Mouse (Mus musculus) gastrocnemius, adult 2 months (tissue): Measurements from ENCODE around the gene Tbxas1. TPM values are rescaled to one million over a fixed set of nuclear protein-coding genes. Genes with fewer than 3 reads are reported as not detected.
A peak's percentile ranks its signal among the peaks of the same experiment; 100 is the strongest.

Source experiments
- DNase-seq: peaks from one replicate; pipeline ENCODE4 v3.0.0; 2022
- H3K27ac ChIP-seq: fragments of 200-600 bp; 2 replicates; pipeline ENCODE4 v1.8.1; 2022; ENCODE audit warnings: mild to moderate bottlenecking
- H3K4me3 ChIP-seq: fragments of 200-600 bp; 2 replicates; pipeline ENCODE4 v1.8.1; 2022; ENCODE audit warnings: mild to moderate bottlenecking, moderate library complexity
- CTCF ChIP-seq: fragments of 200-600 bp; IDR thresholded peaks from 2 replicates; pipeline ENCODE4 v1.8.1; 2022; ENCODE audit warnings: antibody characterized with exemption, mild to moderate bottlenecking, moderate library complexity
- intact Hi-C: fragments of 180-260 bp; cut with DNase I; formaldehyde crosslinking; loops from one replicate; pipeline ENCODE4 v1.15.1; 2025
- total RNA-seq, 2 experiments: library from RNA; stranded (reverse); gene quantifications; 2 replicates each; pipeline ENCODE4 v1.2.3; 2021

Gene Tbxas1
- total RNA-seq, 2 experiments from 2014 or later: 0.64 to 0.79 TPM

DNA sequence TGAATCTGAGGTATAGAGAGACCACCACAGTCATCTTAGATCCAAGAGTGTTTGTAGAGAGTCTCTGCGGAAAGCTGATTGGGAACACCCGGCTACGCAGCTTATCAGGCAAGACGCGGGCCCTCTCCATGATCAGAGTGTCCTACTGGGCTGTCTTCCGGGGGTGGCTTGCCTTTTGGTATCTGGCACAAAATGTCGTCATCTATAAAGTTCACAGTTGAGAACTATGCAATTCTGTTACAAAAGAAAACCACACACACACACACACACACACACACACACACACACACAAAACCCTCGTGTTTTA is 46.6 kb downstream of the Tbxas1 start:
- intact Hi-C loops: no loop called here
- Histone ChIP-seq H3K27ac (no peak overlapping the region), H3K4me3 (no peak overlapping the region)
- no peak for TF ChIP-seq CTCF
- DNase-seq: no peak

DNA sequence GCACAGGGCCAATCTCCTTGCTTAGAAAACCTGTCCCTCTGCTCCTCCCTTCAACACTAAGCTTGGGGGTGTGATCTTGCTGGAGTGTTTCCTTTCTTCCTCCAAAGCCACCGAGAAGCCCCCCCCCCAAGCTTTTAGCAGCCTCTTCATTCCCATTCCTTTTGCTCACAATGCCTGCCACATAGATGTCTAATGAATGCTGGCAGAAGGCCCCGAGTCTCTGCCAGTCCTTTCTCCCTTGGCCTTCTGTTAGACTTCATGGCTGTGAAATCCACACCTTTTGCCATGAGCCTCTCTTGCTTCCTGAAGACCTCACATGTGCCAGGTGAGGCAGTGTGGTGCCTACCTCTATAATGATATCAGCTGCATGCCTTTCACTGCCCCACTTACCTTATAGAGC is 47.3 kb downstream of the Tbxas1 start:
- DNase-seq: no peak
- intact Hi-C loops: no loop called here
- Histone ChIP-seq H3K27ac (no peak overlapping the region), H3K4me3 (no peak overlapping the region)
- TF ChIP-seq CTCF: no peak

DNA sequence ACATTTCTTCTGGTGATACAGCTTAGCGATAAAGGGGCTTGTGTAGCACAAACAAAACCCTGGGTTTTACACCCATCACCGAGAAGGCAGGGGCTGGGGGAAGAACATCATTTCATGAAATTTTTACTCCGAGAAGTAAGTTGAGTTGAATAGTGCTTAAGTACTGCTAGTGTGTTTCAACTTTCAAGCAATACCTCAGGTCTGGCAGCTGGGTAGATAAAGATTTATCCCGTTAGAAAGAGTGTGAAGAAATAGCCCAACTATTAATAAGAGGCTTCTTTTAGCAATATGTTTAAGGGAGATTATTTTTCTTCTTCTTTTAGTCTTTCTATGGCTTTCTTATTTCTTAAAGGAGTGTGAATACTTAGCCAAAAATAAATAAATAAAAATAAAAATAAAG is 48.2 kb downstream of the Tbxas1 start:
- Histone ChIP-seq H3K4me3 (no peak overlapping the region), H3K27ac (no peak overlapping the region)
- TF ChIP-seq CTCF: no peak
- intact Hi-C loops: no loop called here
- no peak for DNase-seq

DNA sequence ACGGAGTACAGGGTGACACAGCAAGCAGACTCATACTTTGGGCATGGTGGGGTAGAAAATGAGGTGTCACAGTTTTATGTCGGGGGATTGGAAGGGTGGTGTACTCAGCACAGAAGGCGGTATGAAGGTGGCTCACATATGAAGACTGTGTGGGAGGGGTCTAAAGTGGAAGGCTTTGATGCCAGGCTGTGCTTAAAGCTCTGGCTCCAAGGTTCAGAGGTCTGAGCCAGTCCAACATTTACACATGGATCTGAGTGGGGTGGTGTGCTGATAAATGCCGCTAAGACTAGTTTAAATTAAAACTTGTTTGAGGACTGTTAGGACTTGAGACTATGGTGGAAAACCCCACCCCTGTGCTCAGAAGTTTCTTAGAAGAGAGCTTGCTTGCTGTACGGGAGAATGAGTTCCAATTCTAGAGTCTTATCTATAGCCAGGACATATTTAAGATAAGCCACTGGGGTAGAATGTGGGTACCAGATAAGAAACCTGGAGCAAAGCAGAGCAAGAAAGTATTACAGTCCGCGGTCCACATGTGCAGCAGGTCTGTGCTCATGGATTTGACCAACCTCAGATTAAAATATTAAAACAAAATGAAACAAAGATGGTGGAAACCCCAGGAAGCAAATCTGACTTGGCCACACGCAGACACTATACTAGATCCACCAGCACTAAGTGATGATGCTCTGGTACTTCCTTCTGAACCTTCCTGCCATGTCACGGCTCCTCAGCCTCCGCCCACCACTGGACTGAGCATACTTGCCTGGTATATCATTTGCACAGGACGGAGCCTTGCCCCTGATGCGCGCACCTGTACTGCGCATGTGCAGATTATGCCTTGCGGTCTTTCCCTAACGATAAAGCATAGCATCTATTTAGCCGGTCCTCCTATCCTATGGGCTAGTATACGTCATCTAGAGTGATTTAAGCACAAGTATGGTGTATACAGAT is 48.9 kb downstream of the Tbxas1 start:
- no peak for TF ChIP-seq CTCF
- H3K27ac ChIP-seq: no peak overlapping the region
- no peak for DNase-seq
- no peak overlapping the region for H3K4me3 ChIP-seq
- intact Hi-C loops: no loop called here

DNA sequence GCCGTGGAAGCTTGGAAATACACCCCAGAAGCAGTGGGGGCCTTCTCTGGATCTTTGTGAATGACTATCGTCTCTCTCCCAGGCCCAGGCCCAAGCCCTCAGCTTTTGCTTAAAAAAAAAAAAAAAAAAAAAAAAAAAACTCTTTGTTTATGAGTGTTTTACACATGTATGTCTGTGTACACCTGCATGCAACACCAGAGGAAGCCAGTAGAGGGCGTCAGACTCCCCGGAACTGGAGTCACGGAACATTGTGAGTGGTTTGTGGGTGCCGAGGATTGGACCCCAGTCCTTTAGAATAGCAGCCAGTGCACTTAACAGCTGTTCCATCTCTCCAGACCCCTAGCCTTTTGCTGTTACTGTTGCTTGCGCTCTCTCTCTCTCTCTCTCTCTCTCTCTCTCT is 50.5 kb downstream of the Tbxas1 start:
- Histone ChIP-seq H3K4me3 (peak overlapping the region; percentile 58), H3K27ac (no peak overlapping the region)
- peak; percentile 60 for TF ChIP-seq CTCF
- intact Hi-C loops: loop anchor here (2.0 kb wide), 1 partner anchor 141 kb away; no protein-coding TSS in a partner anchor
- peak; percentile 46 for DNase-seq

DNA sequence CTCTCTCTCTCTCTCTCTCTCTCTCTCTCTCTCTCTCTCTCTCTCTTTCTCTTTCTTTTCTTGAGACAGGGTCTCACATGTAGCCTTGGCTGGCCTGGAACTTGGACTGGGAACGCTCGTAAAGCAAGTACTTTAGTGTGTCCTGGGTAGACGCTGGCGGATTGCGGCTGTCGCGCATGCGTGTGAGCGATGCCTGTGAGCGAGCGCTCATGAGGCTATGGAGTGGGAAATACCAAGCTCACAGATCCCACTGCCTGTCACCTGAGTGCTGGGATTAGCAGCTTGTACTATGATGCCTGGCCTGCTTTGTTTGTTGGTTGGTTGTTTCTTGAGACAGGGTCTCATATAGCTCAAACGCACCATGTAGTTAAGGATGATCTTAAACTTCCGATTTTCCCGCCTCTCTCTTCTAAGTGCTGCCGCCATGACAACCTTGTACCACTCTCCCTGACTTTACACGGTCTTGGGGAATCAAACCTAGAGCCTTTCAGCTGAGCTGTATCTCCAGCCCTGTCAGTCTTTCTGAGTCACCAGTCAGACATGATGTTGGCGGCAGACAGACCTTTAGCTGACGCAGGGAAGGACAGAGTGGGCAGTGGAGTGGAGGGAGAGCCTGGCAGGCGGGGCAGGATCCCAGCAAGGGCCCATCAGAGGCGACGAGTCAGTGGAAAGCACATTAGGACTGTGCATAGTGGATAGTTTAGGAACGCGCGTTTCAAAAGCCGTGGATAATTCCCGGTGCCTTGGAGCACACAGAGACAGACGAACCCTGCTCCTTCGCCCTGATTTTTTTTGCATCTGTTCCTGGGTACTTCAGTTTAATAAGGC is 51.1 kb downstream of the Tbxas1 start:
- intact Hi-C loops: loop anchor here (2.0 kb wide), 1 partner anchor 140 kb away; no protein-coding TSS in a partner anchor
- peak overlapping the region; percentile 35 for H3K27ac ChIP-seq
- TF ChIP-seq CTCF: no peak
- peak; percentile 46 for DNase-seq
- peak overlapping the region; percentile 58 for H3K4me3 ChIP-seq

DNA sequence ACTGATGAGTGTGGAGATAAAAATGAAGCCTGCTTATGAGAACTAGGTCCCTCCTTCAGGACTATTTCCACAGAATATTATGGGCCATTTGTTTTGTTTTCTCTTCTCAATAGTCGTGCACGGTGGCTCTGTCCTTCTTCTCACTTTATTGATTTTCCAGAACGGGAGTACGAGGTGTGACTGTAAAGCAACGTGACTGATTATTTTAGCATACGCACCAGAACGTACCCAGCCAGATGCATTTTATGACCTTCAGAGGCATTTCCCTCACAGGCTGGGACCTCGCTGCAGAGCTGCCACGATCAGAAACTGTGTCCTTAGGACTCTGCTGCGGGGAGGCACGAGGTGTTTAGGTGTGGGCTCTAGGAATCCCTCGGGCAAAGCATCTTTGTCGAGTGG is 51.8 kb downstream of the Tbxas1 start:
- no peak for DNase-seq
- H3K27ac ChIP-seq: peak overlapping the region; percentile 35
- intact Hi-C loops: loop anchor here (2.0 kb wide), 1 partner anchor 140 kb away; no protein-coding TSS in a partner anchor
- H3K4me3 ChIP-seq: peak overlapping the region; percentile 58
- no peak for TF ChIP-seq CTCF

DNA sequence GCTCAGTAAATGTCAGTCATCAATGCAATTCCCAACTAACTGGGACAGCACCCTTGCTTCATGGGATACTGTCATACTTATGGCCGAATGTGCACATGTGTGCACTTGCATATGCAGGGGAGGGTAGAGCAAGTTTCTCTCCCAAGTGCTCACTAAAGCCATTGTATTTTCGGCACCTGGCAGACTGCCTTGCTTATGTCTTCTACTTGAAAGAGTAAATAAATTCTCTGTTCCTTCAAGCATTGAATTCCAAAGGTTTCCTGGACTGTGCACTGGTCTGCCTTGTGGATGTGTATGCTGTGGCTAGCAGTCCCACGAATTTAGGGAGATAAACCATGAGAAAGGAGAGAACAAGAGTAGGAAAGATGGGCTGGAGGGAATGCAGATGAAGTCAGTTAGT is 53.3 kb downstream of the Tbxas1 start:
- intact Hi-C loops: no loop called here
- Histone ChIP-seq H3K4me3 (no peak overlapping the region), H3K27ac (no peak overlapping the region)
- DNase-seq: no peak
- TF ChIP-seq CTCF: no peak

DNA sequence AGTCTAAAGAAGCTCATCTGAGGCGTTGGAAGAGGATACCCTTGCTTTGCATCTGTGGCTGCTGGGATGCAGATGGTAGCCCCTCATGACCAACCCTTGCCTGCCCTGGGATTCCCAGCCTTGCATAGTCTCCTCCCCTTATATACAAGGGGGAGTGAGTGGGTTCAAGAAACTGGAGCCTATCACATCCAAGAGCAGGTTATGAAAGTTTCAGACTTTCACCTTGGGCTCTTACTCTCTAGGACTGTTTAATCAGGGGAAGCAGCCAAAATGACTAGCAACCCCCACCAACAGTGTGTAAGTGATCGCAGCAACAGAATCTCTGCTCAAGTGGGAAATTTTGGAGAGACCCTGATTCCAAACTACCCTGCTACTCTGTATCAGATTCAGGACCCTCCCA is 60.8 kb downstream of the Tbxas1 start:
- no peak for DNase-seq
- H3K4me3 ChIP-seq: no peak overlapping the region
- H3K27ac ChIP-seq: no peak overlapping the region
- no peak for TF ChIP-seq CTCF
- intact Hi-C loops: no loop called here

DNA sequence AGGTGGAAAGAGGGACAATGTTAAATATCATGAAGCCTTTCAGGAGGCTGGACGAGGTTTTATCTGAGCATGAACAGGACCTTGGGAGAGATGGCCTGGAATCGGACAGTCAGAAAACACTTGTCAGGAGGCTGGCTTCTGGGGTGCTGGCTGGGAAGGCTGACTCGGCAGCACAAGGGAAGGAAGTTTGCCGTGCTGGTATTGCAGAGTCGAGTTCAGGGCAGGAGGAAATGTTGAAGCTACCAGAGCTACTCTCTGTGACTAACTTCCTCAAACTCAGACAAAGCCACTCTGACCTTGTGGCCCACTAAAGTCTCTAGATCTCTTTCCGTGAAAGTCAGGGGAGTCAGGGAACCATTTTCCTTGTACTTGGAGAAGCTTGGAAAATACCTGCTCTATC is 63.2 kb downstream of the Tbxas1 start:
- no peak overlapping the region for H3K4me3 ChIP-seq
- TF ChIP-seq CTCF: no peak
- H3K27ac ChIP-seq: no peak overlapping the region
- no peak for DNase-seq
- intact Hi-C loops: no loop called here

DNA sequence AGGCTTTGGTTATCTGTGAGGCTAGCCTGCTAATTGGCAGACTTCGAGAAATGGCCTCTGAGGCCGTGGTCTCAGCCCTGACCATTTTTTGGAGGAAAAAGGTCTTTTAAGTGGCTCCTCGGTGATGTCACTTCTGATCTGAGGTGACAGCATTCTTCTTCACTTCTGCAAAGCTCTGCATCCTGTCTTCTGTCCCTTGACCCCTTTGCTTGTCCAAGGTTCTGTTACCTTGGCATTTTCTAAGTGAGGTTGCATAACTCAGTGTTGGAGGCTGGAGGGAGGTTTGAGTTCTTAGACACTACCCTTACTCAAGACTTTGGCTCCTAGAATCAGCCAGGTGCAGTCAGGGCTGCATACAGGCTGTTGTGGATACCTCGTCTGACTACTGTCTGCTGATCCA is 63.9 kb downstream of the Tbxas1 start:
- no peak for TF ChIP-seq CTCF
- Histone ChIP-seq H3K4me3 (no peak overlapping the region), H3K27ac (no peak overlapping the region)
- no peak for DNase-seq
- intact Hi-C loops: no loop called here

DNA sequence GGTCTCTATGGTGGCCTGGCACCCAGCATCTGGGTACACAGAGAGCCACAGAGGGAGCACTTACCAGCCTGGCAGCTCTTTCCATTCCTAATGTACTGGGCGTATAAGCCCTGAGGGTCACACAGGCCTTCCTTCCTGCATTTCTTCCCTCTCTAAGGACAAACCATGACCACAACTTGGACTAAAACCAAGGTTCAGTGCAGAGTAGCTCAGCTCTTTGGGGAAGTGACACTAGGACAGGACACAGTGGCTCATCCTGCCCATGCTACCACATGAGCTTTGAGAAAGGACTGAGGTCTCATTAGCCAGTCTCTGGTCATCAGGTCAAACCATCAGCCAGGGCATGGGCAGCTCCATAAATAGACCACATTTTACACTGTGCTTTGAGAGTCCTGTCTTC is 65.8 kb downstream of the Tbxas1 start:
- intact Hi-C loops: no loop called here
- TF ChIP-seq CTCF: no peak
- no peak for DNase-seq
- H3K27ac ChIP-seq: no peak overlapping the region
- H3K4me3 ChIP-seq: no peak overlapping the region

DNA sequence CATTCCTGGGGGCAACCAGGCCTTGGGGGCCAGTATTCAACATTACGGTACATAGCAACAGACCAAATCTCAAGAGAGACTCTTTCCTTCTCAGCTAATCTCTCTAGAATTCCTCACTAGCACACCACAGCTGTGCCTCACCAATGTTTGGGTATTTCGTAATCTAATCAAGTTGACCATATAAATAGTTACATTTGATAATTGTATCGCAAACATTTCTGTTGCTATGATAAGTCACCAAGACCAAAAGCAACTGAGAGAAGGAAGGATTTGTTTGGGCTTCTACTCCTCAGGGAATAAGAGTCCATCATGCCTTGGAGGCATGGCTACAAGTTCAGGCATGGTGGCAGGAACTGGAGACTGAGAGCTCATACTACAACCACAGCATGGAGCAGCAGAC is 67.6 kb downstream of the Tbxas1 start:
- Histone ChIP-seq H3K27ac (no peak overlapping the region), H3K4me3 (no peak overlapping the region)
- no peak for TF ChIP-seq CTCF
- intact Hi-C loops: no loop called here
- no peak for DNase-seq

DNA sequence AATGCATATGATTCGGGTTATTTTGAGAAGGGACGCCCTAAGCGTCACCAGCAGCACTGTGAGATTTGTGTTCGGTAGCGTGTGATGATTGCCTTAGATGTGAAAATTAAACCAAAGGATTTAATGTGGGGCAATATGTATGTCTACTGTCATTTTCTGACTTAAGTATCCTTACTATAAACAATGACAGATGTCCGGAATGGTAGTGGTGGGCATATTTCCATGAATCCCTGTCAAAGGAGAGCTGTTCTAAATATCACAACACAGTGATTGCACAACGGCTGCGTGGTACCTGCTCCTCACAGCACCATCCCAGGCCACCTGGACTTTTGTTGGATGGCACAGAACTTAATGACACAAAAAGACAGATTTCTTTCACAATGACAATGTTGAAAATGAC is 69.2 kb downstream of the Tbxas1 start:
- TF ChIP-seq CTCF: no peak
- H3K4me3 ChIP-seq: no peak overlapping the region
- no peak overlapping the region for H3K27ac ChIP-seq
- no peak for DNase-seq
- intact Hi-C loops: no loop called here
